Mouse (Mus musculus) liver, embryonic 16.5 days (tissue): ENCODE results near the gene Zbtb49. TPM values are rescaled to one million over a fixed set of nuclear protein-coding genes. Genes with fewer than 3 reads are reported as not detected.

Source experiments
- ATAC-seq: fragments of 200-750 bp; cut with Nextera tagmentation; 2 replicates; pipeline ENCODE4 v1.8.0; 2017; ENCODE audit warnings: low read depth, mild to moderate bottlenecking, moderate number of reproducible peaks, moderate library complexity
- H3K27ac ChIP-seq: fragments of 300-500 bp; sonication (generic); 2 replicates; pipeline ENCODE4 v1.5.1; 2014; ENCODE audit warnings: mild to moderate bottlenecking, low read length
- H3K27me3 ChIP-seq: fragments of 300-500 bp; sonication (generic); 2 replicates; pipeline ENCODE4 v1.6.1; 2014; ENCODE audit warnings: low read depth, low read length, mixed read lengths; ENCODE audit not compliant: control insufficient read depth, insufficient read depth
- H3K36me3 ChIP-seq: fragments of 300-500 bp; sonication (generic); 2 replicates; pipeline ENCODE4 v1.6.1; 2014; ENCODE audit warnings: mild to moderate bottlenecking; ENCODE audit not compliant: control insufficient read depth, insufficient read depth
- H3K4me1 ChIP-seq: fragments of 300-500 bp; sonication (generic); 2 replicates; pipeline ENCODE4 v1.6.1; 2014; ENCODE audit warnings: low read depth, low read length, mixed read lengths; ENCODE audit not compliant: control insufficient read depth
- H3K4me2 ChIP-seq: fragments of 300-500 bp; sonication (generic); 2 replicates; pipeline ENCODE4 v1.6.1; 2014; ENCODE audit warnings: low read depth, low read length, mixed read lengths
- H3K4me3 ChIP-seq: fragments of 300-500 bp; sonication (generic); 2 replicates; pipeline ENCODE4 v1.5.1; 2014; ENCODE audit warnings: low read depth, mild to moderate bottlenecking, low read length
- H3K9ac ChIP-seq: fragments of 300-500 bp; sonication (generic); 2 replicates; pipeline ENCODE4 v1.6.1; 2014; ENCODE audit warnings: low read depth, low read length
- H3K9me3 ChIP-seq: fragments of 300-500 bp; sonication (generic); replicated peaks from 2 replicates; pipeline ENCODE4 v1.6.1; 2016; ENCODE audit warnings: low read length; ENCODE audit not compliant: control insufficient read depth
- WGBS: fragments of 180-500 bp; shearing (Covaris S2); extraction: QIAGEN DNeasy Blood & Tissue Kit; methylation state at CpG from one replicate; pipeline ENCODE4 v1.1.7; 2014; ENCODE audit not compliant: insufficient replicate concordance; 5-methylcytosine and 5-hydroxymethylcytosine counted together
- polyA plus RNA-seq: library from polyadenylated mRNA; unstranded; fragments of >200 nt; fragmentation: Nextera tagmentation; extraction: Ambion mirVana; gene quantifications from 2 replicates; pipeline ENCODE4 v1.2.1, GENCODE M21; 2015

The Zbtb49 gene
- polyA plus RNA-seq, result 2.6 and 3.0 TPM in 2 replicates

- peak within 1 kb of the TSS; percentile 43 for H3K27ac ChIP-seq
- ATAC-seq, result peak; percentile 94
- WGBS, result under 1% methylated on average over 53 of the region's 55 CpGs
Observed at GRCm38 (mm10) chr5:38220328-38220912, at the start of gene Zbtb49, which contains the start of gene Lyar. Zbtb49 (minus strand) TSS chr5:38220457. Lyar (plus strand) TSS chr5:38220470.

GRCm38 (mm10) chr5:38260107-38260682 is 39.9 kb upstream of the Zbtb49 start, which contains the start of gene Tmem128:
Tmem128 (plus strand) TSS chr5:38260185.
- WGBS, result under 1% methylated on average over 40 of the region's 40 CpGs
- Histone ChIP-seq H3K9me3 (no peaks in the 10 kb centered on the region), H3K4me3 (peak within 1 kb of the TSS; percentile 91), H3K27ac (peak within 1 kb of the TSS; percentile 76), H3K36me3 (peaks cover 23% of the 10 kb centered on the region), H3K9ac (peak within 1 kb of the TSS; percentile 82), H3K27me3 (no peaks in the 10 kb centered on the region), H3K4me1 (peaks cover 4% of the 10 kb centered on the region), H3K4me2 (peak within 1 kb of the TSS; percentile 87)
- ATAC-seq, result peak; percentile 76

More at GRCm38 (mm10) chr5:38220328-38220912, at the start of gene Zbtb49, which contains the start of gene Lyar:
- Histone ChIP-seq H3K9ac (peak within 1 kb of the TSS; percentile 83), H3K9me3 (no peaks in the 10 kb centered on the region), H3K4me3 (peak within 1 kb of the TSS; percentile 76), H3K4me1 (peaks cover 16% of the 10 kb centered on the region), H3K4me2 (peak within 1 kb of the TSS; percentile 93), H3K36me3 (peaks cover 3% of the 10 kb centered on the region; the same call in 1 of the 2 replicates), H3K27me3 (no peaks in the 10 kb centered on the region)

GRCm38 (mm10) chr5:38259455-38260106 is 39.3 kb upstream of the Zbtb49 start:
- Histone ChIP-seq H3K27ac (peak overlapping the region; percentile 76), H3K9ac (peak overlapping the region; percentile 82), H3K4me1 (peaks cover 4% of the 10 kb centered on the region), H3K27me3 (no peaks in the 10 kb centered on the region), H3K4me3 (peak overlapping the region; percentile 91), H3K4me2 (peak overlapping the region; percentile 87), H3K36me3 (peaks cover 16% of the 10 kb centered on the region), H3K9me3 (no peaks in the 10 kb centered on the region)
- 31% methylated on average over 9 of the region's 9 CpGs for WGBS
- ATAC-seq, result no peak

- H3K4me2 ChIP-seq, result no peak overlapping the region
- no peak overlapping the region for H3K9ac ChIP-seq
- peaks cover 13% of the 10 kb centered on the region for H3K36me3 ChIP-seq
- H3K4me1 ChIP-seq, result peaks cover 4% of the 10 kb centered on the region
- no peak overlapping the region for H3K4me3 ChIP-seq
- 77% methylated on average over 5 of the region's 5 CpGs for WGBS
- ATAC-seq, result no peak
- no peaks in the 10 kb centered on the region for H3K27me3 ChIP-seq
- no peaks in the 10 kb centered on the region for H3K9me3 ChIP-seq
- no peak overlapping the region for H3K27ac ChIP-seq
Observed at GRCm38 (mm10) chr5:38258773-38259146, 38.5 kb upstream of the Zbtb49 start.

- Histone ChIP-seq H3K4me1 (peaks cover 4% of the 10 kb centered on the region), H3K9ac (no peak overlapping the region), H3K9me3 (no peaks in the 10 kb centered on the region), H3K4me2 (no peak overlapping the region), H3K36me3 (peaks cover 8% of the 10 kb centered on the region), H3K27me3 (no peaks in the 10 kb centered on the region), H3K27ac (no peak overlapping the region), H3K4me3 (no peak overlapping the region)
- 73% methylated on average over 8 of the region's 8 CpGs for WGBS
- ATAC-seq, result no peak
Observed at GRCm38 (mm10) chr5:38258034-38258772, 37.9 kb upstream of the Zbtb49 start.

GRCm38 (mm10) chr5:38256551-38256950 is 36.3 kb upstream of the Zbtb49 start:
- H3K36me3 ChIP-seq, result no peaks in the 10 kb centered on the region
- no peak overlapping the region for H3K9ac ChIP-seq
- WGBS, result 66% methylated on average over 1 of the region's 1 CpGs

GRCm38 (mm10) chr5:38255644-38256043 is 35.4 kb upstream of the Zbtb49 start:
- WGBS, result 24% methylated on average over 3 of the region's 3 CpGs
- peak; percentile 41; the same call in 1 of the 2 replicates for ATAC-seq
- no peaks in the 10 kb centered on the region for H3K9me3 ChIP-seq

More at GRCm38 (mm10) chr5:38256551-38256950, 36.3 kb upstream of the Zbtb49 start:
- Histone ChIP-seq H3K4me2 (no peak overlapping the region), H3K27ac (no peak overlapping the region), H3K9me3 (no peaks in the 10 kb centered on the region), H3K27me3 (no peaks in the 10 kb centered on the region), H3K4me3 (no peak overlapping the region), H3K4me1 (peaks cover 4% of the 10 kb centered on the region)
- no peak for ATAC-seq

GRCm38 (mm10) chr5:38255195-38255594 is 34.9 kb upstream of the Zbtb49 start:
- no peaks in the 10 kb centered on the region; the same call in 1 of the 2 replicates for H3K4me1 ChIP-seq

More at GRCm38 (mm10) chr5:38255644-38256043, 35.4 kb upstream of the Zbtb49 start:
- H3K4me1 ChIP-seq, result no peaks in the 10 kb centered on the region; the same call in 1 of the 2 replicates
- H3K9ac ChIP-seq, result no peak overlapping the region
- H3K4me3 ChIP-seq, result no peak overlapping the region
- H3K27ac ChIP-seq, result no peak overlapping the region
- H3K36me3 ChIP-seq, result no peaks in the 10 kb centered on the region
- no peaks in the 10 kb centered on the region for H3K27me3 ChIP-seq
- no peak overlapping the region for H3K4me2 ChIP-seq

More at GRCm38 (mm10) chr5:38255195-38255594, 34.9 kb upstream of the Zbtb49 start:
- ATAC-seq, result no peak
- Histone ChIP-seq H3K9ac (no peak overlapping the region), H3K36me3 (no peaks in the 10 kb centered on the region), H3K27ac (no peak overlapping the region), H3K27me3 (no peaks in the 10 kb centered on the region), H3K4me3 (no peak overlapping the region), H3K4me2 (no peak overlapping the region), H3K9me3 (no peaks in the 10 kb centered on the region)
- 32% methylated on average over 4 of the region's 4 CpGs for WGBS
